Mouse (Mus musculus) c-Kit-negative CD71-positive TER-119-positive erythroid progenitor cells, embryonic 14.5 days (primary cell): ENCODE results near the gene Rapgef6.

Experiments used
- DNase-seq: peaks from one replicate; pipeline ENCODE4 v3.0.0-alpha.2; 2013; ENCODE audit warnings: low read depth, low spot score

Rapgef6 gene

GRCm38 (mm10) chr11:54730931-54731330 lies 208.3 kb downstream of the Rapgef6 start:
- no peak for DNase-seq

- DNase-seq: no peak
Observed at GRCm38 (mm10) chr11:54731367-54731766, 208.7 kb downstream of the Rapgef6 start.

- DNase-seq: no peak
Observed at GRCm38 (mm10) chr11:54733546-54733945, 210.9 kb downstream of the Rapgef6 start.

DNA sequence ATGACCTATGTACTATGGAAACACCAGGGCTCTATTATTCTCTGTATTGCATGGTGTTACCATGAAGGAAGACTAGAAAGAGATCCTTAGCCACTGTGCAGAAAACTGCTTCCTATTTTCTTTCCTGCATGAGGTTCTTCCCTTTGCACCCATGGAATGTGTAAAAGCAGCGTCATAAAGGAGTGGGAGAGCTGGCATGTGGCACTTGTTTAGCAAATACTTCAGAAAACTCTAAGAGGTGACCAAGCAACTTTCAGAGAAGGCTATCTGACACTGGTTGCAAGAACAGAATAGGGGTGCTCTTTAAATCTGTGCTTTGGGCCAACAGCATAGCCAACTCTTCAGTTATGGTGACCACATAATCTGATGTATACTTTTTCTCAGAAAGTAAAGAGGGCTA lies 212.5 kb downstream of the Rapgef6 start:
- DNase-seq: no peak

DNA sequence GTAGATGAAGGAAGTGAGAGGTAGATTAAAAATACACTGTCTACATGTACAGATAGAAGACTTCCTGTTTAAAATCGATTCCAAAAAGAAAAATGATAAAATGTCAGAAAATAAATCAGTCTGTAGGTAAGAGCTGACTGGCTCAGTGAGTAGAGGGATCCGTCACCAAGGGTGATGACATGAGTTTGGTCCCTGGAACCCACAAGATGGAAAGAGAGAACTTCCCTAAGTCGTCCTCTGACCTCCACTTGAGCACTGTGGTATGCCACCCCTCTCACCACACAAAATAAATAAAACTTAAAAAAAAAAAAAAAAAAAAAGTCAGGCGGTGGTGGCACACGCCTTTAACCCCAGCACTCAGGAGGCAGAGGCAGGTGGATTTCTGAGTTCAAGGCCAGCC lies 214.3 kb downstream of the Rapgef6 start:
- DNase-seq: no peak

DNA sequence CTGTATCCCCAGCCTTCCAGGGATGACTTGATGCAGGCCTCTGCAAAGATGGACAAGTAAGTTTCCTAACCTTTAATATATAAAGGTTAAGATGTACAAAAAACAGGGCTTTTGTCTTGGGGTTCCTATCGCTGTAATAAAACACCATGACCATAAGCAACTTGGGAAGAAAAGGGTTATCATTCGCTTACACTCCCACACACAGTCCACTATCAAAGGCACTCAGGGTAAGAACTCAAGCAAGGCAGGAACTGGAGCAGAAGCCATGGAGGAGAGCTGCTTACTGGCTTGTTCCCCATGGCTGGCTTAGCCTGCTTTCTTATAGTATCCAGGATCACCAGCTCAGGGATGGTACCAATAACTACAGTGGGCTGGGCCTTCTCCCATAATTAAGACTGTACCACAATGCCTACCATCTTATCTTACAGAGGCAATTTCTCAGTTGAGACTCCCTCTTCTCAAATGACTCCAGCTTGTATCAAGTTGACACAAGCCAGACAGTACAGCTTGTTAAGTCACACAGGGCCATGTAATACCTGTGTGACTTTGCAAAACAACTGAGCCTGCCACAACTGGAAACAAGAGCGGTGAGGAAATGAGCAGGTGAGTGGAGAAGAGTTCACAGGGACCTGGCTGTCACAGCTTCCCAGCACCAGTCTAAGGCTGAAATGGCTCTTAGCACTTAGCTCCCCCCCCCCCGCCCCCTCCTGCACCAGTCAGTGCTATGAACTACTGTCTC lies 216.5 kb downstream of the Rapgef6 start:
- no peak for DNase-seq

DNA sequence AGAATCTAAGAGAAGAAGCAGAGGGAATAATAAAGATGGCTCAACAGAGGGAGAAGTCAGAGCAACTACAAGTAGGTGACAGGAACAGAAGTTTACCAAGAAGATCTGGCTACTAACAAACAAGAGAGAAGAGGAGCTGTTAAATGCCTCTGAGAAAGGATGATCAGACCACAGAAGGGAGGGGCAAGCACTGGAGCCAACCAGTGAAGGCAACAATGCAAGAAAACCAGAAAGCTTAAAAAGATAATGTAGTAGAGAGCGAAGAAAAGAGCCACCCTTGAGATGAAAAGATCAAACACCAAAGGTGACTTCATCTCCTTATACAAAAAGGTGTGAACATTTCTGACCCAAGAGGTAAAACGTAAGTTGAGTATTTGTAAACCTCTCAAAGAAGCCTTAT lies 218.7 kb downstream of the Rapgef6 start:
- no peak for DNase-seq

- DNase-seq: no peak
Observed at GRCm38 (mm10) chr11:54744231-54744630, 221.6 kb downstream of the Rapgef6 start.
